Mouse (Mus musculus) intestine, embryonic 14.5 days (tissue): Measurements from ENCODE around the gene Zdbf2. TPM values are rescaled to one million over a fixed set of nuclear protein-coding genes. Genes with fewer than 3 reads are reported as not detected.

Experiments used
- ATAC-seq: fragments of 200-750 bp; cut with Nextera tagmentation; replicated peaks from 2 replicates; pipeline ENCODE4 v1.8.0; 2017; ENCODE audit warnings: low read depth, moderate number of reproducible peaks, moderate TSS enrichment, moderate library complexity; ENCODE audit not compliant: low FRiP score, low TSS enrichment
- DNase-seq: peaks from one replicate; pipeline ENCODE4 v3.0.0-alpha.2; 2018; ENCODE audit warnings: low spot score
- H3K27ac ChIP-seq: fragments of 300-500 bp; sonication (generic); 2 replicates; pipeline ENCODE4 v1.5.1; 2014; ENCODE audit warnings: low read depth, mild to moderate bottlenecking, control low read depth
- H3K27me3 ChIP-seq: fragments of 300-500 bp; sonication (generic); replicated peaks from 2 replicates; pipeline ENCODE4 v1.6.1; 2014; ENCODE audit warnings: low read length, control low read depth; ENCODE audit not compliant: control insufficient read depth, insufficient read depth
- H3K36me3 ChIP-seq: fragments of 300-500 bp; sonication (generic); 2 replicates; pipeline ENCODE4 v1.6.1; 2014; ENCODE audit warnings: low read length, control low read depth; ENCODE audit not compliant: control insufficient read depth, insufficient read depth
- H3K4me1 ChIP-seq: fragments of 300-500 bp; sonication (generic); replicated peaks from 2 replicates; pipeline ENCODE4 v1.6.1; 2014; ENCODE audit warnings: low read length, control low read depth, mixed read lengths; ENCODE audit not compliant: control insufficient read depth, insufficient read depth
- H3K4me2 ChIP-seq: fragments of 300-500 bp; sonication (generic); 2 replicates; pipeline ENCODE4 v1.6.1; 2014; ENCODE audit warnings: low read length
- H3K4me3 ChIP-seq: fragments of 300-500 bp; sonication (generic); 2 replicates; pipeline ENCODE4 v1.5.1; 2014; ENCODE audit warnings: low read depth, low read length, control low read depth, mixed read lengths
- H3K9ac ChIP-seq: fragments of 300-500 bp; sonication (generic); 2 replicates; pipeline ENCODE4 v1.6.1; 2014; ENCODE audit warnings: mild to moderate bottlenecking, low read length
- H3K9me3 ChIP-seq: fragments of 300-500 bp; sonication (generic); 2 replicates; pipeline ENCODE4 v1.6.1; 2016; ENCODE audit warnings: low read length, control low read depth; ENCODE audit not compliant: control insufficient read depth
- WGBS: fragments of 180-500 bp; shearing (Covaris S2); extraction: QIAGEN DNeasy Blood & Tissue Kit; methylation state at CpG from one replicate; pipeline ENCODE4 v1.1.7; 2014; 5-methylcytosine and 5-hydroxymethylcytosine counted together
- polyA plus RNA-seq: library from polyadenylated mRNA; unstranded; fragments of >200 nt; fragmentation: Nextera tagmentation; extraction: Ambion mirVana; gene quantifications from 2 replicates; pipeline ENCODE4 v1.2.1, GENCODE M21; 2014

Gene Zdbf2
- polyA plus RNA-seq, 1 experiment from 2014 or later, result 7.5 TPM

DNA sequence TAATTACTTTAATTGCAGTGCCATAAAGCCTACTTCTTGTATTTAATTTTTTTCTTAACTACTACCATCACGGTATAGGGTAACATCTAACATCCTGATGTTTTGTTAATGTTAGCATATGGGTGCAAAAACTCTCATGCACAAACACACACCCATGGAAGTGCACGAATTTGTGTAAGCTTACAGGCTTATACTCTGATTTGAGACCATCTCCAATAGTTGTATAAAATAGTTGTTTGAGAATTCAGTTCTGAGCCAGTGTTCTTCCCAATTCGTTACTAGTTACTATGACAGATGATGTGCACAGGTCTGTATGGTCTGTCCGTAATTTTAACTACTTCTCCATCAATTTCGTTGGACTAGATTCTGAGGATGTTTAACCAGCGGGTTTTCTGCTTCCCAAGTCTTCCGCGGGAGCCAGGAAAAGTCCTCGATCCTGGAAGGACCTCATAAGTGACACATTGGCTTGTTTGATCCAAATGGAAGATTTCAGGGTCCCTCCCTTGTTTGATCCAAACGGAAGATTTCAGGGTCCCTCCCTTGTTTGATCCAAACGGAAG is 13.7 kb upstream of the Zdbf2 start:
- ATAC-seq, result no peak
- Histone ChIP-seq H3K36me3 (no peaks in the 10 kb centered on the region), H3K9me3 (no peaks in the 10 kb centered on the region), H3K9ac (no peak overlapping the region), H3K4me2 (no peak overlapping the region), H3K4me1 (no peaks in the 10 kb centered on the region), H3K27me3 (peaks cover 92% of the 10 kb centered on the region), H3K4me3 (no peak overlapping the region), H3K27ac (no peak overlapping the region)
- peak; percentile 55 for DNase-seq
- 37% methylated on average over 11 of the region's 11 CpGs for whole genome bisulfite sequencing

DNA sequence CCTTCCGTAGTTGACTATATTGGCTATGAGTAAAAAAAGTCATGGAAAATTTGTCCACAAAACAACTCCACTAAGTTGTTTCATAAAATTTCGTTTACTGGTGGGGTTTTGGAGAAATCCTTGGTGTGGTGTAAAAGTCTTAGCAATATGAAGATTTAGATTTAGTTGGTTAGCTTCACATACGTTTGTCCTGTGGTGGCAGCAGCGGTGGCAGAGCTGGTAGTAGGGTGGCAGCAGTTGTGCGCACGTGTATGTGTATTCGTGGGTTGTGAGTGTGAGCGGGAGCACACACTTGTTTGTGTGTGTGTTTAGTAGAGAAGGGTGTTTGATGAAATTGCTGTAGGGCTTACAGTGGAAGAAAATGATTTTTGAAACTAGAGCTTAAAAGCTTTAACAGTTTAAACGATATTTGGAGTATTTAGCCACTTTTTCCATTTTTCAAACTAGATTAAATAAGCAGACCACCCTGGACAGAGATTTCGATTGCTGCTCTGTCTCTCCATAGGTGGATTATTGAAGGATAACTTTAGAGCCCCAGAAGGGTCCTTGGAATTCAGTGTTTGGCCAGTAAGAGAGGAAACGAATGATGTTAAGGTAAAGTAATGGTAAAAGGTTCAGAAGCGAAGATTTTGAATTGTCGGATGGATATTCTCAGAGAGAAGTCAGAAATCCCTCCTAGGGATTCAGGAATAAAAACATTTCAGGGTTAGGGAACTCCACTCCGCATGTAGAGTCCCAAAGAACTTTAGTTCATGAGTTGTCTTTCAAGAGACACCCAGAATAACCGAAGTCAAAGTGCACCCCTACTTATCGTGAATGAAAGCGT is 12.9 kb upstream of the Zdbf2 start:
- Histone ChIP-seq H3K4me2 (no peak overlapping the region), H3K27me3 (peaks cover 92% of the 10 kb centered on the region), H3K9ac (no peak overlapping the region), H3K36me3 (no peaks in the 10 kb centered on the region), H3K4me1 (no peaks in the 10 kb centered on the region), H3K4me3 (no peak overlapping the region), H3K27ac (no peak overlapping the region), H3K9me3 (no peaks in the 10 kb centered on the region)
- WGBS, result 40% methylated on average over 17 of the region's 17 CpGs
- DNase-seq (peak; percentile 55), ATAC-seq (no peak)

DNA sequence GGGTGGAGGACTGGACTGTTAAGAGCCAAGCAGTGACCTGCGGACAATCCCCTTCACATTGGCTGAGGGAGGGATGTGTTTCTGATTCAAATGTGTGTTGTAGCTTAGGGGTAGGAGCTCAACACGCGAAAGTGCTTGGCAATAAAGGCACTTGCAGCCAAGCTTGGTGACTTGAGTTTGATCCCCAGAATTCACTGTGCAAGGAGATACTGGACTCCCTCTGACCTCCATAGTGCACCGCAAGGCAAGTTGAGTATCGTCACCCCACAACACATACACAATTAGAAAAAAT is 12.4 kb upstream of the Zdbf2 start:
- no peak for ATAC-seq
- H3K4me3 ChIP-seq, result no peak overlapping the region
- H3K36me3 ChIP-seq, result no peaks in the 10 kb centered on the region
- H3K4me1 ChIP-seq, result no peaks in the 10 kb centered on the region
- peaks cover 92% of the 10 kb centered on the region for H3K27me3 ChIP-seq
- H3K27ac ChIP-seq, result no peak overlapping the region
- H3K4me2 ChIP-seq, result no peak overlapping the region
- H3K9me3 ChIP-seq, result no peaks in the 10 kb centered on the region
- whole genome bisulfite sequencing, result 44% methylated on average over 5 of the region's 5 CpGs
- peak; percentile 62 for DNase-seq
- no peak overlapping the region for H3K9ac ChIP-seq

DNA sequence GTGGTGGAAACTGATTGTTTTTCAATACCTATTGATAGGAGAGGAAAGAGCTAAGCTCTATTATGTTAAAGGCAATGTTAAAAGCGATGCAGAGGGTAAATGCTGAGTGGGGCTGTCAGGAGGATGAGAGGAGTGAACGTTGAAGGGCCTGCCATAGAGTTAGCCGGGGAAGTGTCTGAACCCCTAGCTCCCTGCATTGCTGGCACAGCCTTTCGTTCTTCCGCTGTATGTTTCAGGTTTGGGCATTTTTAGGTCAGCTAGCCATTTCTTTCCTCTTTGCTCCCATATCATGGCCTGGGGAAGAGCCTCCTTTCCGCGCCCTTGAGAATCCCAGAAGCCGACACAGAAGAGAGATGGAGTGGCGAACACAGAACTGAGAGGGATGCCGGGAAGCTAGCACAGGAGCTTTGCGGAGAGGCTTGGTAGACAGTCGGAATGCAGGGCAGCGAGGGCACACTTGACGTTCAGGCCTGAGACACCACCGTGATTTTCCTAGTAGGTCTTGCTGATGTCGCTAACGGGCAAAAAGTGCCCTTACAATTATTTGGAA is 11.9 kb upstream of the Zdbf2 start:
- Histone ChIP-seq H3K27me3 (peaks cover 89% of the 10 kb centered on the region), H3K9me3 (no peaks in the 10 kb centered on the region), H3K27ac (no peak overlapping the region), H3K36me3 (no peaks in the 10 kb centered on the region), H3K9ac (no peak overlapping the region), H3K4me3 (no peak overlapping the region), H3K4me2 (no peak overlapping the region), H3K4me1 (no peaks in the 10 kb centered on the region)
- ATAC-seq, result no peak
- peak; percentile 55 for DNase-seq
- WGBS, result 53% methylated on average over 17 of the region's 17 CpGs

DNA sequence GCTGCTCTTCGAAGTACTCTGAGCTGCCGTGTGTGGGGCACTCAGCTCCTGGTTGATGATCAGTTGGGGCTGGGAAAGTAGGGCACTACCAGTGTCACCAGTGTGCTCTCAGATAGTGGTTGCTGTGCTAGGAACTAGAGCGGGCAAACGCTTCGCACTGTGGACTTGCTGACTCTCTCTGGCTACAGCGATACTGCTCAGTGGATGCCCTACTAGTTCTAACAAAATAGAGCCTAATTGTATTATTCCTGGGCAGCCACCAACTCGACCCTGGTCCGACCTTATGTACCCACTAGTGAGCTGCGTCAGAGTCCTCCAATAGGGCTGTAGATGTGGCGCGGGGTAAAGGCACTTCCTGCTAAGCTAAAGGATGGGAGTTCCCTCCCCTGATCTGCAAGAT is 9.4 kb upstream of the Zdbf2 start:
- ATAC-seq, result no peak
- no peak overlapping the region for H3K27ac ChIP-seq
- no peak overlapping the region for H3K4me2 ChIP-seq
- H3K9ac ChIP-seq, result no peak overlapping the region
- no peaks in the 10 kb centered on the region for H3K4me1 ChIP-seq
- no peak for DNase-seq
- H3K9me3 ChIP-seq, result no peaks in the 10 kb centered on the region
- H3K36me3 ChIP-seq, result no peaks in the 10 kb centered on the region
- H3K27me3 ChIP-seq, result peaks cover 79% of the 10 kb centered on the region
- 50% methylated on average over 11 of the region's 11 CpGs for WGBS
- no peak overlapping the region for H3K4me3 ChIP-seq

DNA sequence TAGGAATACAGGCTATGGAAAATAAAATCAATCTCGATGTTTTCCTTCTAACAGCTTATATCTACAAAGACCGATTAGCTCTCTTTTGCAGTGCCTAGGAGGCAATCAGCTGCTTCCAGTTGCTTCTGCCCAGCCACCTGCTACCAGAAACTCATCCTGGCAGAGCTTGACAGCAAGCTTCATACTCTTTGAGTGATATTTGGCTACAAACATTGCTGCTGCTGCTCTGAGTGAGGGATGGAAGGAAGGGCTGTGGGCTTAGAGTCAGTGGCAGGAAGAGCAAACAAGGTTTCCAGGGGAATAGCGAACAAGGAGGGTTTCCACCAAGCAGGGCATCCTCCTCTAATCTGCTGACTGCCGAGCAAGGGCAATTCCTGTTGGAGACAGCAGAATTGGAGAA is 7.6 kb upstream of the Zdbf2 start:
- Histone ChIP-seq H3K27me3 (peaks cover 85% of the 10 kb centered on the region), H3K9me3 (no peaks in the 10 kb centered on the region), H3K9ac (no peak overlapping the region), H3K4me2 (no peak overlapping the region), H3K4me1 (no peaks in the 10 kb centered on the region), H3K27ac (no peak overlapping the region), H3K4me3 (no peak overlapping the region), H3K36me3 (no peaks in the 10 kb centered on the region)
- DNase-seq, result peak; percentile 53
- WGBS, result 47% methylated on average over 4 of the region's 4 CpGs
- ATAC-seq, result no peak

DNA sequence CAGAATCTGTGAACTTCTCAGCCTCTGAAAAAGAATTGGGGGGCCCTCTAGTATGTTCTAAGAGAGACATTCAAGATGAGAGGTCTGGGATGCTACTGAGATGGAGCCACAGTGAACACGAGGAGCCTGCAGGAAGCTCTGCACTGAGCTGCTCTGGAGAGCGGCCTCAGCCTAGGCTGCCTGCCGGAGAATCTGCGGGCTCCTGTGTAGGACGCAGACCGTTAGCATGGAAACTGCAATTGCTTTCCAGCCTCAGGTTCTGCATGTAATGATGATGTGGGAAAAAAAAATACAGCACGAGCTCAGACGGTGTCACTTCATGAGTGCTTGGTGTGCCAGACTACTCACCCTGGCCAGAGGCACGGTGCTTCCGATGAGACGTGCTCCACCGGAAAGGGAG is 6.9 kb upstream of the Zdbf2 start:
- Histone ChIP-seq H3K9ac (no peak overlapping the region), H3K4me2 (no peak overlapping the region), H3K4me3 (no peak overlapping the region), H3K27me3 (peaks cover 85% of the 10 kb centered on the region), H3K27ac (no peak overlapping the region), H3K9me3 (no peaks in the 10 kb centered on the region), H3K4me1 (no peaks in the 10 kb centered on the region), H3K36me3 (no peaks in the 10 kb centered on the region)
- ATAC-seq (no peak), DNase-seq (peak; percentile 58)
- 46% methylated on average over 12 of the region's 12 CpGs for WGBS

DNA sequence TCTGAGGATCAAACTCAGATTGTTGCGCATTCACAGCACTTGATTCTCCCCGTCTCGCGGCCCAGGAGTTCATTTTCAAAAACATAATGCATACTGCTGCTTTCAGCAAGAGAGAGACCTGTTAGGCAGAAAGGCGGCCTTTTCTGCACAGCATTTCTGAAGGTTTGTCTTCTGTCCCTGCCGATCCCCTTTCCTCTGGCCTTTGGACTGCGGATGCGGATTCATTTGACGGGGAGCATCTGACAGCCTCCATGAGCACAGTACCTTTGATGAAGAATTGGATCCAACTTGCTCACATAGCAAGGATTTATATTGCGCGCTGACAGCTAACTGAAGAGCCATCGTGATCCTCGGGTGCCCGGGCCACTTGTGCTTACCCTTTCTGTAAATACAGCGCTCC is 6.3 kb upstream of the Zdbf2 start:
- DNase-seq (peak; percentile 55), ATAC-seq (no peak)
- Histone ChIP-seq H3K9ac (no peak overlapping the region), H3K9me3 (no peaks in the 10 kb centered on the region), H3K4me1 (no peaks in the 10 kb centered on the region), H3K27me3 (peaks cover 86% of the 10 kb centered on the region), H3K27ac (no peak overlapping the region), H3K4me3 (no peak overlapping the region), H3K4me2 (no peak overlapping the region), H3K36me3 (no peaks in the 10 kb centered on the region)
- WGBS, result 34% methylated on average over 15 of the region's 15 CpGs
